Mouse (Mus musculus): ENCODE results near the gene Banp. TPM values are rescaled to one million over a fixed set of nuclear protein-coding genes. Genes with fewer than 3 reads are reported as not detected.

The Banp gene
- polyA plus RNA-seq, 1 experiment from 2014 or later, result 49.1 TPM

DNA sequence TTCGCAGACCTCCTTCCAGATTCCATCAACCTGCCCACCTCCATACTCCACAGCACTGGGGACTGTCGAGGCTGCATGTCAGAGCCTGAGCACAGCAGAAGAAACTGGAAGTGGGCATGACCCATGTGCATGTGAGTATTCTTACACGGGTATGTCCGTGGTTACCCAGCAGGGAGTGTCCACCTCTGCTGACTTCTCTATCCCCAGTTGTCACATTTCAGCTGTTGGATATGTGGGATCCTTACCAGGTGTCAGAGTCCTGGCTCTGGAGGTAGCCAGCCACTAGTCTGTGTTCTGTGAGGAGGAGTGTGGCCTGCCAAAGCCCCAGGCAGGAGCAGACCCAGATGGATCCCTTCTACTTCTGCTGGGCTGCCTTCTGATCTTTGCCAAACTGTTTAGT is 89.9 kb downstream of the Banp start:
- H3K27me3 ChIP-seq, result no peaks in the 10 kb centered on the region
- WGBS, result 85% methylated on average over 4 of the region's 4 CpGs
- H3K4me2 ChIP-seq, result no peak overlapping the region
- no peak overlapping the region for H3K9ac ChIP-seq
- no peaks in the 10 kb centered on the region for H3K36me3 ChIP-seq (replicated peaks)
- no peaks in the 10 kb centered on the region for H3K9me3 ChIP-seq
- H3K4me3 ChIP-seq (replicated peaks), result no peak overlapping the region
- no peak for ATAC-seq (ENCODE audit: low FRiP score)
- no peak overlapping the region for H3K27ac ChIP-seq
- no peaks in the 10 kb centered on the region for H3K4me1 ChIP-seq

DNA sequence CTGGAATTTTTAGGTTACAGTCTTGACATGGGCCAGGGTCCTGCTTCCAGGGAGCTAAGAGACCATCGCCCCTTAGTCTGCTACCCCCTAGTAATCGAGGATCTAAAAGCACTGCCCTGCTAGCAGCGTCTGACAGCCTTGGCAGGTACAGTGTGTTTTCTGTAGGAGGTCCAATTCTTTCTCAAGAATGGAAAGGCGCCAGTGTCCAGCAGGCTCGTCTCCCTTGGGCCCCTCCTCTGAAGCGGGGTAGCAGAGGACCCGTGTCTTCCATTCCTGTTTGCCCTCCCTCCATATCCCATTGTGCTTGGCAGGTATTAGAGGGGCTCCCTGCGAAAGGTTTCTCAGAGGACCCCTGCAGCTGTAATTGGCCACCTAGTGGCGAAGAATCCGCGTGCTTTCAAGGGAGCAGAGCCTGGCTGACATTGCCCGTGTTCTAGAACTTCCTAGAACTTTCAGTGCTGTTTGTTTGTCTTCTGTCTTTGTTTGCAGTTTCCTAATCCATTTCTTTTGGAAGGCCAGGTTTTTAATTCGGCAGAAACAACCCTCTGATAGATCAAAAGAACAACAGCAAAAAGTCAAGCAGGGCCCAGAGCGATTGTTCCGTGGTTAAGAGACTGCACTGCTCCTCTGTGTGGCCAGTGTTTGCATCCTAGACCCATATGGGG is 97.8 kb downstream of the Banp start:
- no peaks in the 10 kb centered on the region for H3K36me3 ChIP-seq (replicated peaks)
- no peak overlapping the region for H3K4me3 ChIP-seq (replicated peaks)
- H3K27ac ChIP-seq, result no peak overlapping the region
- no peaks in the 10 kb centered on the region for H3K9me3 ChIP-seq
- ATAC-seq (ENCODE audit: low FRiP score), result no peak
- no peak overlapping the region for H3K4me2 ChIP-seq
- no peaks in the 10 kb centered on the region; the same call in 1 of the 2 replicates for H3K27me3 ChIP-seq
- WGBS, result 58% methylated on average over 15 of the region's 15 CpGs
- no peaks in the 10 kb centered on the region for H3K4me1 ChIP-seq
- H3K9ac ChIP-seq, result no peak overlapping the region

DNA sequence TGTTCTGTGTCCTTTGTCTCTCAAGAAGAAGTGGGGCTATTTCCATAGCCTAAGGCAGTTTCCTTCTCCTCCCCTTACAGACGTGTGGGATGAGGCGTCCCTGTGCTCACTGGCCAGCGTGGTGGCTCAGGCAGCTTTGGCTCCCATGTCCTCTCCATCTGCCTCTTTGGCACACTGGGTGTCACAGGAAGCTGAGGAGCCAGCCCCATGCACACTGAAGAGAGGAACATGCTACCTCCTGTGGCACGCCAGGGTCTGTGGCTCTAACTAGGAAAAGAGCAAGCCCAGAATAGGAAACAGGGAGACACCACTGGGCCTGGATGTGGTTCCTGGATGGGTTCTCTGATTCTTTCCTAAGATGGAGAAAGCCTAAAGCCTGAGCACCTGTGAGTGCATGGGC is 99.7 kb downstream of the Banp start:
- no peaks in the 10 kb centered on the region for H3K9me3 ChIP-seq
- H3K27ac ChIP-seq, result no peak overlapping the region
- no peak overlapping the region for H3K4me3 ChIP-seq (replicated peaks)
- no peaks in the 10 kb centered on the region for H3K36me3 ChIP-seq (replicated peaks)
- no peak overlapping the region for H3K4me2 ChIP-seq
- H3K9ac ChIP-seq, result no peak overlapping the region
- H3K4me1 ChIP-seq, result no peaks in the 10 kb centered on the region
- no peaks in the 10 kb centered on the region; the same call in 1 of the 2 replicates for H3K27me3 ChIP-seq
- ATAC-seq (ENCODE audit: low FRiP score), result no peak
- WGBS, result 88% methylated on average over 4 of the region's 4 CpGs

DNA sequence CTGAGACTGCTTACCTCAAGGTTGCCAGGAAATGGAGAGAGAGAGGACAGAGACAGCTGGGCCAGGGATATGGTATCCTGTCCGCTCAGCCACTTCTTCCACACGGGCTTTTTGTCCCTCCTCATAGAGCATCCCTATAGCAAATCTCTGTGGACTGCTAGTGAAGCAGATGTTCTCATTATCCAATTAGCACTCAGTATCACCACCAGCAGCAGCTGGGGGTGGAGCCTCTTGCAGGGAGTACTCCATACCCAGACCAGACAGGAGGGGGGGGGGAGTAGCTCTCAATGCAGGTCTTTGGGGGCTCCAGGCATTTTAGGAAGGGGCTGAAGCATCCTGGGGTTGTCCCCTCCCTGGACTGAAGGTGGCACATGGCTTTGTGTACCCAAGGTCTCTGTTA is 100.4 kb downstream of the Banp start:
- WGBS, result 73% methylated on average over 2 of the region's 2 CpGs
- Histone ChIP-seq H3K4me3 (replicated peaks) (no peak overlapping the region), H3K36me3 (replicated peaks) (no peaks in the 10 kb centered on the region), H3K4me2 (no peak overlapping the region), H3K27me3 (no peaks in the 10 kb centered on the region; the same call in 1 of the 2 replicates), H3K4me1 (peaks cover 4% of the 10 kb centered on the region), H3K9me3 (no peaks in the 10 kb centered on the region), H3K27ac (no peak overlapping the region), H3K9ac (no peak overlapping the region)
- ATAC-seq (ENCODE audit: low FRiP score), result no peak

DNA sequence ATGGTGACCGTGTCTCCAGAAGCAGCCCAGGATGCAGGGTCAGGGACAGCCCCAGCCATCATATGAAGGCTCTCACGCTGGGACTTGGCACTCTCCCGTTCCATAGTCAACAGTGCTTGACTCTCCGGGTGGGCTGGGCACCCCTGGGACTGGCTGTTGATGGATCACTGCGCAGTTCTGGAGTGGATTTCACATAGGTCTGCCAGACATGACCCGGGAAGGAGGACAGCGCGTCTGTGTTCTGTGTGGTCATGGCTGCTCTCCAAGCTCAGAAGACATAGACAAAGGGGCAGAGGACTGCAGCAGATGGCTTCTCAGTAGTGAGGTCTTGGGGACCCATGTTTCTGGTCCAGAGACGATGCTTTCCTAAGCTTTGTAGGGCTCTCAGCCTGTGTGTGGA is 101.1 kb downstream of the Banp start:
- Histone ChIP-seq H3K9me3 (no peaks in the 10 kb centered on the region), H3K4me3 (replicated peaks) (no peak overlapping the region), H3K27me3 (no peaks in the 10 kb centered on the region; the same call in 1 of the 2 replicates), H3K27ac (no peak overlapping the region), H3K4me1 (peaks cover 11% of the 10 kb centered on the region), H3K4me2 (no peak overlapping the region), H3K36me3 (replicated peaks) (no peaks in the 10 kb centered on the region), H3K9ac (no peak overlapping the region)
- ATAC-seq (ENCODE audit: low FRiP score), result no peak
- 93% methylated on average over 9 of the region's 9 CpGs for WGBS

DNA sequence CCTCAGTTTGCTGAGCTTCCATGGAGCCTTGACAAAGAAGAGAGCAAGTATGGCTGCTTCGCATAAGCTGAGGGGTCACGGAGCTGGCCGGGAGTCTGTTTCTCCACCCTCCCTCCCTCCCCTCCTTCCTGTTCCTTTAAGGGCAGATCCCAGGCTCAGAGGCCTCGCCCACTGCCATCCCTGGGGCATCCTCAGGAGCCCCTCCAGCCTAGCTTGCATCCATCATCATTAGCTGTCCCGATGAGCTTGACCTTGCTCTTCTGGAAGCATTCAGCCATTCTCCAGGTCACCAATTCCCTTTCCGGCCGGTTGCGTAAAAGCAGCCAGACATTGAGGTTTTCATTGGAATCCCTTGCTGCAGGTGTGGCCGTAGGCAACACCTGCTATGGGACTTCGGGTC is 105.8 kb downstream of the Banp start:
- Histone ChIP-seq H3K27me3 (no peaks in the 10 kb centered on the region; the same call in 1 of the 2 replicates), H3K9me3 (no peaks in the 10 kb centered on the region), H3K4me2 (no peak overlapping the region), H3K4me3 (replicated peaks) (no peak overlapping the region), H3K4me1 (peaks cover 17% of the 10 kb centered on the region), H3K36me3 (replicated peaks) (no peaks in the 10 kb centered on the region), H3K9ac (no peak overlapping the region), H3K27ac (no peak overlapping the region)
- ATAC-seq (ENCODE audit: low FRiP score), result no peak
- WGBS, result 70% methylated on average over 10 of the region's 10 CpGs

DNA sequence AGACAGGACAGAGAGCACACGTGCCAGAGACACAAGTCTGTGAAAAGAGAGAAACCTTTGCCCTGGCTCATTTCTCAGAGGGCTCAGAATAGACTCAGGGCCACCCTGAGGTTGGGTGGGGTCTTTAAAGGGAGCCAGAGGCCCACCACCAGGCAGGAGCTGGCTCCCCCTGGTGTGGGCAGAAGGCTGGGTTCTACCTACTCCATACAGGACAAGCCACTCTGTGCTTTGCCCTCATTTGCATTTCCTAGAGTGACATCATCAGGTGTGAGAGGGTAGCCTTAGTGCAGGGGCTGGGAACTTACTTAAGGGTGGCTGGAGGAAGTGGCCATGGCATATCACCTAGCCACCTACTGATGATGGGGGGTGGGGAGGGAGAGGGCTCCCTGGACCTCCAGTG is 106.6 kb downstream of the Banp start:
- Histone ChIP-seq H3K4me2 (no peak overlapping the region), H3K27ac (no peak overlapping the region)
- WGBS, result 27% methylated on average over 1 of the region's 1 CpGs

DNA sequence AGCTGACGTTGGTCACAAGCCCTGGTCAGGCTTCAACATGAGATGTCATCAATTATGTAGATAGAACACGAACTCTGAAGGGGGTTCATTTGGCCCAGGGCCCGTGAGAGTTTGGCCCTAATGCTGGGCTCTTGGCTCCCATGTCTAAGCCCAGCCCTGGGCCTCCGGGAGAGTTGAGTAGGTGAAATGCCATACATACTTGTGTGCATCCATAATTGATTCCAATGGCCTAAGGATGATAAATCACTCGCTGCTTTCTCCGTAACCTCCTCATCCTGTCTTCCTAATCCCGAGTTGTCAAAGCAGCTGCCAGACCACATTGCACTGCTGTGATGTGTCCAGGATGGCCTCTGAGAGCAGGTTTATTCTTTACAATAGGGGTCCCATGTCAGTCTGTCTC is 107.3 kb downstream of the Banp start:
- Histone ChIP-seq H3K4me1 (peaks cover 19% of the 10 kb centered on the region), H3K4me2 (no peak overlapping the region), H3K9me3 (no peaks in the 10 kb centered on the region), H3K9ac (no peak overlapping the region), H3K27me3 (no peaks in the 10 kb centered on the region), H3K27ac (no peak overlapping the region), H3K4me3 (replicated peaks) (no peak overlapping the region), H3K36me3 (replicated peaks) (no peaks in the 10 kb centered on the region)
- ATAC-seq (ENCODE audit: low FRiP score), result no peak
- WGBS, result 83% methylated on average over 7 of the region's 7 CpGs

More for the DNA sequence above, 106.6 kb downstream of the Banp start:
- Histone ChIP-seq H3K36me3 (replicated peaks) (no peaks in the 10 kb centered on the region), H3K4me3 (replicated peaks) (no peak overlapping the region), H3K4me1 (peaks cover 19% of the 10 kb centered on the region), H3K27me3 (no peaks in the 10 kb centered on the region; the same call in 1 of the 2 replicates), H3K9ac (no peak overlapping the region), H3K9me3 (no peaks in the 10 kb centered on the region)
- ATAC-seq (ENCODE audit: low FRiP score), result no peak

DNA sequence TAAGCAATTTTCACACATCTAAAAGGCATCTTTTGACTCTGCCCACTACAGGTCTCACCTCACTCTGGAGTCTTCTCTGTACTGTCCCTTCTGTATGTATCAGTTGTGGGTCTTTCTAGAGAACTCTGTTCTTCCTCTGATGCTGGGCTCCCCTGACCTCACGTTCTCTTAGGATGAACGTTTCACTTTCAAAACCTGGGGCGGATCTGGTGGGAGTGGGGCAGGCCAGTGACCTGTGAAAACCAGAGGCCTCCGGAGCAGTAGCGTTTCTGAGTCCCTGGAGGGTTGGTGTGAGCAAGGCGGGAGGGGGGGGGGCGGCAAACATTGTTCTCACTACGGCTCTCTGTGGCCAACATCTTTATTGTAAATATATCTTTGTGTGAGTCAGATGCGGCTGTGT is 109.0 kb downstream of the Banp start:
- Histone ChIP-seq H3K27ac (no peak overlapping the region), H3K9ac (no peak overlapping the region), H3K36me3 (replicated peaks) (no peaks in the 10 kb centered on the region), H3K9me3 (no peaks in the 10 kb centered on the region), H3K4me1 (peaks cover 19% of the 10 kb centered on the region), H3K4me2 (no peak overlapping the region), H3K4me3 (replicated peaks) (no peak overlapping the region), H3K27me3 (no peaks in the 10 kb centered on the region)
- whole genome bisulfite sequencing, result 57% methylated on average over 9 of the region's 9 CpGs
- ATAC-seq (ENCODE audit: low FRiP score), result no peak

DNA sequence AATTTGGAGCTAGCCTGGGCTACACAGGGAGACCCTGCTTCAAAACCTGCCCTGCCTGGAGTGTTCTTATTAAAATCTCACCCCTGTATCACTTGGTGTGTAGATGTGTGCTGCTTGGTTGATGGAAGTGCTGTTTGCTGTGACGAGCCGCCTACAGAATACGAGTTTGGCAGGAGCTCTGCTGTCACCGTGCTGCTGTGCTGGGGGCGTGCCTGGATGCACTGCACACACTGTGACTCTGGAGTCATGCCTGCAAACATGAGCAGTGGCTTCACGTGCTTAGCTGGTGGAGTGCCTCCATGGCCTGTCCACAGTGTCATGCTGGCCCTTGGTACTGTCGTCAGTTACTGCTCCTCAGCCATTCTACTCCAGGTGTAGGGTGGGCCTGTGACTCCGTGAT is 109.4 kb downstream of the Banp start:
- H3K4me3 ChIP-seq (replicated peaks), result no peak overlapping the region
- H3K9me3 ChIP-seq, result no peaks in the 10 kb centered on the region
- peaks cover 19% of the 10 kb centered on the region for H3K4me1 ChIP-seq
- H3K36me3 ChIP-seq (replicated peaks), result no peaks in the 10 kb centered on the region
- no peaks in the 10 kb centered on the region for H3K27me3 ChIP-seq
- H3K4me2 ChIP-seq, result no peak overlapping the region
- ATAC-seq (ENCODE audit: low FRiP score), result no peak
- no peak overlapping the region for H3K27ac ChIP-seq
- no peak overlapping the region for H3K9ac ChIP-seq
- WGBS, result 82% methylated on average over 8 of the region's 8 CpGs

DNA sequence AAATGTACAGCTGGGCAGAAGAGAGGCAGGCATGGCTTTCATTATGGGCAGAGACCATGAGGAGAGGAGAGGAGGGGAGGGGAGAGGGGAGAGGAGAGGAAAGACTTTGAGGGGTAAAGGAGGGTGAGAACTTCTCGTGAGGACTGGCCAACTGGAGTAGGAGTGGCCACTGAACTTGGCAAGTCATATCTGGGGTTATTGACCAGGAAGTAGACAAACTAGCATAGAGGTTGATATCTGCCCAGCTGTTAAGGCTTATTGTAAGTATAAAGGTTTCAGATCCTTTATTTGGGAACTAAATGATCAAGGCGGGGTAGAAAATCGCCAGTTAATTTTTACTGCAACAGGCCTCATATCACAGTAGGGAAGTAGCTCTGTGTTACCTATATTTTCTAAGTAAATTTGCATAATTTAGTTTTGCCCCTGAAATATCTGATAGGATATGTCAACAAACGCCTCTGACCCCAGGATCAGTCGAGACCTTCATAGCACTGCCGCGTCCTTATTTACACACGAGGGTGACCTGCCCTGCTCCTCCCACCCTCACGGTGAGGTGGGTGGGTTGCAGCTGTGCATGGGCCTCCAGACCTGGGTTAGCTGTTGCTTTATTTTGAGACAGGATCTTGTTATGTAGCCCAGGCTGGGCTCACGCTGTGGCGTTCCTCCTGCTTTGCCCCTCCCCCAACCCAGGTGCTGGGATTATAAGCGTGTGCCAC is 113.1 kb downstream of the Banp start:
- 86% methylated on average over 12 of the region's 12 CpGs for WGBS
- Histone ChIP-seq H3K9me3 (no peaks in the 10 kb centered on the region), H3K4me1 (peaks cover 7% of the 10 kb centered on the region; the same call in 1 of the 2 replicates), H3K4me3 (replicated peaks) (no peak overlapping the region), H3K27ac (no peak overlapping the region), H3K4me2 (no peak overlapping the region), H3K36me3 (replicated peaks) (no peaks in the 10 kb centered on the region), H3K27me3 (no peaks in the 10 kb centered on the region), H3K9ac (no peak overlapping the region; the same call in 1 of the 2 replicates)
- ATAC-seq (ENCODE audit: low FRiP score), result no peak

DNA sequence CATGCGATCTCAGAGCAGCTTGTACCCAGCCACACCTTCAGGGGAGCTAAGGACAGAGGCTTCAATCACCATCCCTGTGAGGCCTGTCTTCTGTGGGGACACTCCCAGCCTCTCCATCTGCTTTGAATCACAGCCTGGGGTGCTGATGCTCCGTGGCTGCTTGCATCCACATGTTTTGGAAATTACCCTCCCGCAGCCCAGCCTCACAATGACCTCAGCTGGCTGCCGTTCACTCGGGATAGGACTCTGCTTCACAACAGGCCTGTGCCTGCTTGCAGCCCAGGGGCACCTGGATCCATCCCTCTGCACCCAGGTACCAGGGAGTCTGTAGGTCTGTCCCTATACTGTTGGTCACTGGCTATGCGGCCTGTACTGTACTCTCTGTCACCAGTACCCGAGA is 114.8 kb downstream of the Banp start:
- H3K36me3 ChIP-seq (replicated peaks), result no peaks in the 10 kb centered on the region
- ATAC-seq (ENCODE audit: low FRiP score), result no peak
- peaks cover 7% of the 10 kb centered on the region; the same call in 1 of the 2 replicates for H3K4me1 ChIP-seq
- H3K9ac ChIP-seq, result no peak overlapping the region
- H3K9me3 ChIP-seq, result no peaks in the 10 kb centered on the region
- no peak overlapping the region for H3K27ac ChIP-seq
- H3K4me3 ChIP-seq (replicated peaks), result no peak overlapping the region
- H3K27me3 ChIP-seq, result 0 out of 2 replicates have a peak, but pooled peaks cover 4% of the 10 kb centered on the region
- H3K4me2 ChIP-seq, result no peak overlapping the region
- WGBS, result 81% methylated on average over 7 of the region's 7 CpGs

Measured in forebrain, embryonic 12.5 days (tissue).